Mouse (Mus musculus) midbrain, embryonic 12.5 days (tissue): ENCODE data around the gene Lamb2. TPM values are rescaled to one million over a fixed set of nuclear protein-coding genes. Genes with fewer than 3 reads are reported as not detected.

Source experiments
- ATAC-seq: fragments of 200-750 bp; cut with Nextera tagmentation; 2 replicates; pipeline ENCODE4 v1.8.0; 2017; ENCODE audit warnings: low read depth, moderate TSS enrichment, moderate library complexity; ENCODE audit not compliant: low FRiP score
- H3K27ac ChIP-seq: fragments of 300-500 bp; sonication (generic); replicated peaks from 2 replicates; pipeline ENCODE4 v1.5.1; 2016; ENCODE audit warnings: mild to moderate bottlenecking
- H3K27me3 ChIP-seq: fragments of 300-500 bp; sonication (generic); 2 replicates; pipeline ENCODE4 v1.6.1; 2016; ENCODE audit warnings: mild to moderate bottlenecking
- H3K36me3 ChIP-seq: fragments of 300-500 bp; sonication (generic); 2 replicates; pipeline ENCODE4 v1.6.1; 2016
- H3K4me1 ChIP-seq: fragments of 300-500 bp; sonication (generic); 2 replicates; pipeline ENCODE4 v1.6.1; 2016
- H3K4me2 ChIP-seq: fragments of 300-500 bp; sonication (generic); replicated peaks from 2 replicates; pipeline ENCODE4 v1.6.1; 2016; ENCODE audit warnings: mild to moderate bottlenecking, moderate library complexity
- H3K4me3 ChIP-seq: fragments of 300-500 bp; sonication (generic); 2 replicates; pipeline ENCODE4 v1.5.1; 2016; ENCODE audit warnings: mild to moderate bottlenecking
- H3K9ac ChIP-seq: fragments of 300-500 bp; sonication (generic); replicated peaks from 2 replicates; pipeline ENCODE4 v1.6.1; 2016; ENCODE audit warnings: mild to moderate bottlenecking, moderate library complexity
- H3K9me3 ChIP-seq: fragments of 300-500 bp; sonication (generic); 2 replicates; pipeline ENCODE4 v1.6.1; 2016; ENCODE audit warnings: mild to moderate bottlenecking
- WGBS: fragments of 180-500 bp; shearing (Covaris S2); methylation state at CpG from one replicate; pipeline ENCODE4 v1.1.7; 2016; 5-methylcytosine and 5-hydroxymethylcytosine counted together
- polyA plus RNA-seq: library from polyadenylated mRNA; unstranded; fragments of >200 nt; fragmentation: Nextera tagmentation; extraction: Ambion mirVana; gene quantifications from 2 replicates; pipeline ENCODE4 v1.2.1, GENCODE M21; 2016

The Lamb2 gene
- polyA plus RNA-seq, 1 experiment from 2014 or later: 42.2 TPM

- no peaks in the 10 kb centered on the region for H3K27me3 ChIP-seq
- H3K27ac ChIP-seq: no peak overlapping the region
- H3K9ac ChIP-seq: no peak overlapping the region
- no peak overlapping the region for H3K4me2 ChIP-seq
- peaks cover 90% of the 10 kb centered on the region for H3K36me3 ChIP-seq
- WGBS: 92% methylated on average over 7 of the region's 7 CpGs
- H3K9me3 ChIP-seq: no peaks in the 10 kb centered on the region
- no peak for ATAC-seq
- no peak overlapping the region for H3K4me3 ChIP-seq
- H3K4me1 ChIP-seq: no peaks in the 10 kb centered on the region
These were observed 19.7 kb downstream of the Lamb2 start for GRCm38 (mm10) chr9:108499231-108499630.

- Histone ChIP-seq H3K4me2 (no peak overlapping the region), H3K27ac (no peak overlapping the region), H3K9me3 (no peaks in the 10 kb centered on the region), H3K4me3 (no peak overlapping the region), H3K27me3 (no peaks in the 10 kb centered on the region), H3K4me1 (no peaks in the 10 kb centered on the region), H3K9ac (no peak overlapping the region), H3K36me3 (peaks cover 83% of the 10 kb centered on the region)
- no peak for ATAC-seq
- 95% methylated on average over 15 of the region's 15 CpGs for WGBS
These were observed 20.4 kb downstream of the Lamb2 start for GRCm38 (mm10) chr9:108499943-108500342.

DNA sequence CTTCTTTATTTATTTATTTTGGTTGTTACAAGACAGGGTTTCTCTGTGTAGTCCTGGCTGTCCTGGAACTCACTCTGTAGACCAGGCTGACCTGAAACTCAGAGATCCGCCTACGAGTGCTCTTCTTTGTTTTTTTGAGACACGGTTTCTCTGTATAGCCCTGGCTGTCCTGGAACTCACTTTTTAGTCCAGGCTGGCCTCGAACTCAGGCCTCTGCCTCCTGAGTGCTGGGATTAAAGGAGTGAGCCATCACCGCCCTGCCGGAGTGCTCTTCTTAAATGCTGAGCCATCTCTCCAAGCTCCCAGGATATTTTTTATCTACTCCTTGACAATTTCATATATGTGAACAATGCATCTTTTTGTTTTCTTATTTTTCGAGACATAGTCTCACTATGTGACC lies 27.4 kb downstream of the Lamb2 start:
- Histone ChIP-seq H3K9ac (peak overlapping the region; percentile 69; the same call in 1 of the 2 replicates), H3K27me3 (no peaks in the 10 kb centered on the region), H3K27ac (no peak overlapping the region), H3K36me3 (peaks cover 41% of the 10 kb centered on the region), H3K4me1 (peaks cover 18% of the 10 kb centered on the region), H3K9me3 (no peaks in the 10 kb centered on the region), H3K4me3 (peak overlapping the region; percentile 72; the same call in 1 of the 2 replicates), H3K4me2 (peak overlapping the region; percentile 84)
- WGBS: 89% methylated on average over 7 of the region's 7 CpGs
- no peak for ATAC-seq

GRCm38 (mm10) chr9:108507619-108508434 lies 28.3 kb downstream of the Lamb2 start, which contains the start of gene Qars:
TSS of gene Qars (plus strand) at chr9:108507706.
- Histone ChIP-seq H3K4me1 (peaks cover 18% of the 10 kb centered on the region), H3K4me3 (peak within 1 kb of the TSS; percentile 72), H3K9me3 (no peaks in the 10 kb centered on the region), H3K27me3 (no peaks in the 10 kb centered on the region), H3K4me2 (peak within 1 kb of the TSS; percentile 84), H3K36me3 (peaks cover 41% of the 10 kb centered on the region), H3K27ac (peak within 1 kb of the TSS; percentile 78), H3K9ac (peak within 1 kb of the TSS; percentile 69)
- ATAC-seq: peak; percentile 98
- under 1% methylated on average over 37 of the region's 37 CpGs for WGBS

GRCm38 (mm10) chr9:108508776-108509175 lies 29.2 kb downstream of the Lamb2 start:
- H3K9me3 ChIP-seq: no peaks in the 10 kb centered on the region
- H3K9ac ChIP-seq: peak overlapping the region; percentile 69
- 87% methylated on average over 7 of the region's 7 CpGs for WGBS
- peaks cover 45% of the 10 kb centered on the region for H3K36me3 ChIP-seq
- no peak for ATAC-seq
- H3K27ac ChIP-seq: no peak overlapping the region
- no peaks in the 10 kb centered on the region for H3K27me3 ChIP-seq
- peaks cover 18% of the 10 kb centered on the region for H3K4me1 ChIP-seq
- peak overlapping the region; percentile 84 for H3K4me2 ChIP-seq
- peak overlapping the region; percentile 72 for H3K4me3 ChIP-seq

- 1% methylated on average over 55 of the region's 55 CpGs for WGBS
- Histone ChIP-seq H3K9ac (peak within 1 kb of the TSS; percentile 77), H3K27me3 (no peaks in the 10 kb centered on the region), H3K4me1 (peaks cover 27% of the 10 kb centered on the region), H3K27ac (peak within 1 kb of the TSS; percentile 99), H3K9me3 (no peaks in the 10 kb centered on the region), H3K36me3 (peaks cover 49% of the 10 kb centered on the region), H3K4me2 (peak within 1 kb of the TSS; percentile 82), H3K4me3 (peak within 1 kb of the TSS; percentile 59)
- peak; percentile 96 for ATAC-seq
These were observed 37.1 kb downstream of the Lamb2 start, which contains the start of gene Qrich1 for GRCm38 (mm10) chr9:108516380-108517251. TSS of gene Qrich1 (plus strand) at chr9:108516806.

DNA sequence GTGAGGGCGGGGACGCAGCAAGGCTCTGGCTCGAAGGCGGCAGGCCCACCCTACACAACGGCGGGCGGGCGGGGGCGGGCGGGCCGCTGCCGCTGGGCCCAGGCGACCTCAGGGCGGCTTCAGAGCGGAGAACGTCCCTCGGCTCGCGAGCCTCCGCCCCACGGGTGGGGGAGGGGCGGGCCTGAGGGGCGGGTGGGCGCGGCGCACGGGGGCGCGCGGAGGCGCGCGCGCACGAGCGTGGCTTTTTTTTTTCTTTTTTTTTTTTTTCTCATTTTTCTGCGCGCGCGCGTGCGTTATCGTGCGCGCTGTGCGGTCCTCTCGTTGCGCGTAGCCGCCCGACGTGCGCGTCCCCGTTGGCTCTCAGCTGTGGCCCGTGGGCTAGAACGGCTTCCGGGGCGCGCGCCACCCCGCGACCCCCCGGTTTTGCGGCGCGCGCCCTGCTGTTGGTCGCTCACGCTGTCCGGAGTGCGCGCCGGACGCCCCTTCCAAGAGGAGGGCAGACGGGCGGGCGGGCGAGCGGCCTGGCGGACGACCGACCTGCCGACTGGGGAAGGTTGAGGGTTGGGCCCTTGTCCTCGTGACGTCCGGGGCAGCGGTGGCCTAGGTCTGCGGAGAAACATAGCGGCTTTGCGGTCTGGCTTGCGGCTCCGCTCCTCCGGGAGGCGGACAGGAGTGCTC lies 37.9 kb downstream of the Lamb2 start:
- Histone ChIP-seq H3K9me3 (no peaks in the 10 kb centered on the region), H3K9ac (peak overlapping the region; percentile 77), H3K36me3 (peaks cover 41% of the 10 kb centered on the region), H3K4me2 (peak overlapping the region; percentile 82), H3K4me3 (peak overlapping the region; percentile 59), H3K4me1 (peaks cover 32% of the 10 kb centered on the region), H3K27me3 (no peaks in the 10 kb centered on the region), H3K27ac (peak overlapping the region; percentile 99)
- peak; percentile 81 for ATAC-seq
- WGBS: under 1% methylated on average over 70 of the region's 95 CpGs

DNA sequence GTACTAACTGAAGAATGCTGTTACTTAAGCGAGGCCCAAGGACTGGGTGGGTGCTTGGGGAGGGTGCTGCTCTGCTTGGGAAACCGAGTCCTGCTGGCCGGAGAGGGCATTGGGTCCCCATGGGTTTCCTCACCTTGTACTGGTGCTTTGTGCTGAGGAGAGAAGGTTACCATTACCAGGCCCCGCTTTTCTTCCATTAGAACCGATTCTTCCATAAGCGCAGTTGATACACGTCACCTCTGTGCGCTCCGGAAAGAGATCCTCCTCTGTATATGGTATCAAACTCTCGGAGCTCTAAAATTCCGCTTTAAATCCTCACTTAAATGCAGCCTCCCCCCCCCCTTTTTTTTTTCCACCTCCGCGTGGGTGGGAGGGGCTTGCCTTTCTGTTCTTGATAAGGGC lies 38.4 kb downstream of the Lamb2 start:
- Histone ChIP-seq H3K27me3 (no peaks in the 10 kb centered on the region), H3K4me2 (peak overlapping the region; percentile 82), H3K4me1 (peaks cover 32% of the 10 kb centered on the region), H3K9ac (peak overlapping the region; percentile 77), H3K36me3 (peaks cover 38% of the 10 kb centered on the region), H3K4me3 (peak overlapping the region; percentile 59), H3K9me3 (no peaks in the 10 kb centered on the region), H3K27ac (peak overlapping the region; percentile 99)
- under 1% methylated on average over 13 of the region's 13 CpGs for WGBS
- ATAC-seq: 0 out of 2 replicates have a peak, but pooled peaks have one; percentile 5

DNA sequence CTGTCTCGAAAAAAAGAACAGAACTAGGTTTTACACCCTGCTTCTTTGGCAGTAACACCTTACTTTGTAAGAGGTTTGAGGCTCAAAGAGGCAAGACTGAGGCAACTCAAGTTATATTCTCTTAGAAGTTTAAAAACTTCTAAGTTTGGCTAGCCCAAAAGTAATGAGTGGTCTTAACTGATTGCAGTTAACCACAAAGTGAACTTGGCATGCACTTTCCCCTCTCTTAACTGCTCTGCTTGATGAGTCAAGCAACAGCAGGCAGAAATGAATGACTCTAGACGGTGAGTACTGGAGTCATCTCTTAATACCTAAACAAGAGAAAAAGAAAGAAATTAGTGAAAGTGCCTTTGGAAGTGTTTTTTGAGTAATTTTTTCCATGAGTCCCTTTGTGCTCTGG lies 42.1 kb downstream of the Lamb2 start:
- no peak overlapping the region for H3K27ac ChIP-seq
- no peak overlapping the region for H3K9ac ChIP-seq
- peaks cover 16% of the 10 kb centered on the region; the same call in 1 of the 2 replicates for H3K36me3 ChIP-seq
- H3K9me3 ChIP-seq: no peaks in the 10 kb centered on the region
- no peaks in the 10 kb centered on the region for H3K27me3 ChIP-seq
- WGBS: 89% methylated on average over 2 of the region's 2 CpGs
- H3K4me2 ChIP-seq: no peak overlapping the region
- peaks cover 24% of the 10 kb centered on the region for H3K4me1 ChIP-seq
- no peak overlapping the region for H3K4me3 ChIP-seq
- no peak for ATAC-seq

GRCm38 (mm10) chr9:108523341-108523740 lies 43.8 kb downstream of the Lamb2 start:
- H3K27ac ChIP-seq: no peak overlapping the region
- H3K27me3 ChIP-seq: no peaks in the 10 kb centered on the region
- no peak overlapping the region for H3K9ac ChIP-seq
- peaks cover 24% of the 10 kb centered on the region for H3K4me1 ChIP-seq
- WGBS: 98% methylated on average over 4 of the region's 4 CpGs
- no peak for ATAC-seq
- no peak overlapping the region for H3K4me3 ChIP-seq
- H3K9me3 ChIP-seq: no peaks in the 10 kb centered on the region
- H3K36me3 ChIP-seq: peaks cover 23% of the 10 kb centered on the region
- H3K4me2 ChIP-seq: no peak overlapping the region

DNA sequence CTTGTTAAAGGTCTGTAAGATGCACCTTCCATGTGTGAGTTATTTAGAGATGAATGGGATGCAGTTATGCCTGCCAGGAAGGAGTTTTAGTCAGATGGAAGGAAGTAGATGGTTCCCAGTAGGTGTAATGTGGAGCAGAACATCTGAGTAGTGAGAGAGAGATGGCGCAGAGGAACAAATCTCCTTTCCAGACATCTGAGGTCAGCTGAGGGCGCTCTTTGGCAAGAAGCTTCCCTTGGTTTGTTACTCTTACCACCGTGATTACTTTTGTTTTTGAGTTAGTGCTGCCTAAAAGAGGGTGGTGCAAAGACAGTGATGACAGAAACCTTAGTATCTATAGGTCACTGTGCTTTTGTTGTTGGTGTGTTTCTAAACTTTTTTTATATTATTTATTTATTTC lies 45.9 kb downstream of the Lamb2 start:
- no peak overlapping the region for H3K4me2 ChIP-seq
- no peaks in the 10 kb centered on the region for H3K9me3 ChIP-seq
- H3K4me1 ChIP-seq: peaks cover 8% of the 10 kb centered on the region; the same call in 1 of the 2 replicates
- no peak overlapping the region for H3K27ac ChIP-seq
- WGBS: 90% methylated on average over 3 of the region's 3 CpGs
- no peak for ATAC-seq
- peaks cover 36% of the 10 kb centered on the region for H3K36me3 ChIP-seq
- H3K4me3 ChIP-seq: no peak overlapping the region
- H3K9ac ChIP-seq: no peak overlapping the region
- no peaks in the 10 kb centered on the region for H3K27me3 ChIP-seq
